ENCODE assay signal across 8 mouse cellular contexts in genomic region chr19:40611830-40612506, GRCm38 (mm10). TPM values are rescaled to one million over a fixed set of nuclear protein-coding genes. Genes with fewer than 3 reads are reported as not detected.
DNase-seq lines count a peak whose midpoint lies in the region; ATAC-seq lines count a peak whose summit lies in the region.

Gene Tctn3 (minus strand): TSS chr19:40612233.
Gene Entpd1 (plus strand): TSS chr19:40612366.

- WGBS in intestine, embryonic 14.5 days, result under 1% methylated on average over 45 of the region's 45 CpGs

- peak; percentile 92 to 95 for DNase-seq in adrenal gland, adult 18-20 months (ENCODE audit: low spot score in 2 of 2)
- DNase-seq in embryo, embryonic 11 days, result peak; percentile 98
- DNase-seq in gastrocnemius, postnatal 25 days, result peak; percentile 95
- DNase-seq in intestine, embryonic 14.5 days (ENCODE audit: low spot score), result peak; percentile 98
- DNase-seq in left cerebral cortex, postnatal 14 days (ENCODE audit: low spot score in 2 of 2), result peak; percentile 96 to 97
- peak; percentile 98 for DNase-seq in mesoderm, embryonic 11.5 days (ENCODE audit: low read depth, low spot score)
- DNase-seq in right cerebral cortex, postnatal 36 days (ENCODE audit: low spot score in 2 of 2), result peak; percentile 95 to 96
- DNase-seq in yolk sac, embryonic 10.5 days (ENCODE audit: low spot score), result peak; percentile 97

- H3K4me3 ChIP-seq in intestine, embryonic 14.5 days (ENCODE audit: low read depth, low read length), result peak within 1 kb of the TSS; percentile 72

- intact Hi-C loops in left cerebral cortex, postnatal 14 days (cut with DNase I), result loop anchor here (1.0 kb wide), 1 partner anchor 109 kb away; no protein-coding TSS in a partner anchor

- no peak within 1 kb of the TSS for H3K27ac ChIP-seq in intestine, embryonic 14.5 days (ENCODE audit: low read depth)

- H3K27me3 ChIP-seq in intestine, embryonic 14.5 days (replicated peaks; ENCODE audit: control insufficient read depth, insufficient read depth, low read length), result no peaks in the 10 kb centered on the region

- H3K9ac ChIP-seq in intestine, embryonic 14.5 days (ENCODE audit: low read length), result peak within 1 kb of the TSS; percentile 53

- H3K4me2 ChIP-seq in intestine, embryonic 14.5 days (ENCODE audit: low read length), result peak within 1 kb of the TSS; percentile 82

- peaks cover 21% of the 10 kb centered on the region for H3K36me3 ChIP-seq in intestine, embryonic 14.5 days (ENCODE audit: control insufficient read depth, insufficient read depth, low read length)

- H3K4me1 ChIP-seq in intestine, embryonic 14.5 days (replicated peaks; ENCODE audit: control insufficient read depth, insufficient read depth, low read length), result peaks cover 5% of the 10 kb centered on the region; the same call in 1 of the 2 replicates

- peak; percentile 100 for ATAC-seq in intestine, embryonic 14.5 days (replicated peaks; ENCODE audit: low FRiP score, low TSS enrichment, low read depth)

- H3K9me3 ChIP-seq in intestine, embryonic 14.5 days (ENCODE audit: control insufficient read depth, low read length), result no peaks in the 10 kb centered on the region

RNA-seq across cellular contexts. Expression of gene Tctn3, which starts in this region (rescaled TPM):
- total RNA-seq in adrenal gland, adult 18-20 months (2021), result 1 to 10 TPM; 4.6 to 5.2 TPM
- total RNA-seq in gastrocnemius, postnatal 25 days (2021), result 1 to 10 TPM; 1.4 to 2.2 TPM
- 11.8 and 12.7 TPM in 2 replicates for polyA plus RNA-seq in intestine, embryonic 14.5 days (2014; fragmentation: Nextera tagmentation; extraction: Ambion mirVana)
- 10 to 100 TPM; 26.2 to 26.3 TPM for total RNA-seq in left cerebral cortex, postnatal 14 days (2021)

RNA-seq across cellular contexts. Expression of gene Entpd1, which starts in this region (rescaled TPM):
- 10 to 100 TPM; 36.3 to 49.7 TPM for total RNA-seq in adrenal gland, adult 18-20 months (2021)
- total RNA-seq in gastrocnemius, postnatal 25 days (2021), result 10 to 100 TPM; 13.7 to 15.8 TPM
- 10.6 and 11.7 TPM in 2 replicates for polyA plus RNA-seq in intestine, embryonic 14.5 days (2014; fragmentation: Nextera tagmentation; extraction: Ambion mirVana)
- total RNA-seq in left cerebral cortex, postnatal 14 days (2021), result 10 to 100 TPM; 15.3 to 17.4 TPM

Comparison
In these comparisons a context has a peak if more than half of its experiments do, and no peak if none do; other contexts are left out.
1. RNA of gene Tctn3 (total RNA-seq): 26.2 to 26.3 TPM in left cerebral cortex, postnatal 14 days; 4.6 to 5.2 TPM in adrenal gland, adult 18-20 months and 1.4 to 2.2 TPM in gastrocnemius, postnatal 25 days; every median in the first group is over 4 times any median in the second.
2. Peak in every context shown above with its lines, with median percentiles within 50 percentile points of each other: DNase-seq.